Mouse (Mus musculus) NIH3T3 (cell line): ENCODE results near the gene Nkpd1.
A peak's percentile ranks its signal among the peaks of the same experiment; 100 is the strongest.

ENCODE experiments used
- DNase-seq: peaks from one replicate; pipeline ENCODE4 v3.0.0-alpha.2; 2012; ENCODE audit warnings: low read depth

The Nkpd1 gene

GRCm38 (mm10) chr7:19517652-19518365 lies at the start of gene Nkpd1:
Gene Nkpd1, plus strand, starts transcription at chr7:19517838.
- DNase-seq = peak; percentile 43

- no peak for DNase-seq
These were observed 49.4 kb upstream of the Nkpd1 start for GRCm38 (mm10) chr7:19468279-19468678.

- DNase-seq = no peak
These were observed 48.2 kb upstream of the Nkpd1 start for GRCm38 (mm10) chr7:19469404-19469803.

- no peak for DNase-seq
These were observed 47.3 kb upstream of the Nkpd1 start for GRCm38 (mm10) chr7:19470308-19470707.

GRCm38 (mm10) chr7:19472403-19472802 lies 45.2 kb upstream of the Nkpd1 start:
- DNase-seq = no peak

GRCm38 (mm10) chr7:19473875-19474443 lies 43.7 kb upstream of the Nkpd1 start:
- no peak for DNase-seq

- DNase-seq = peak; percentile 36
These were observed 40.6 kb upstream of the Nkpd1 start for GRCm38 (mm10) chr7:19477084-19477483.

GRCm38 (mm10) chr7:19477624-19478384 lies 39.8 kb upstream of the Nkpd1 start:
- DNase-seq = peak; percentile 45

- DNase-seq = peak; percentile 53
These were observed 34.4 kb upstream of the Nkpd1 start for GRCm38 (mm10) chr7:19483281-19483680.

GRCm38 (mm10) chr7:19485488-19485887 lies 32.1 kb upstream of the Nkpd1 start:
- no peak for DNase-seq

- no peak for DNase-seq
These were observed 31.1 kb upstream of the Nkpd1 start for GRCm38 (mm10) chr7:19486549-19486948.

GRCm38 (mm10) chr7:19489525-19489924 lies 28.1 kb upstream of the Nkpd1 start:
- DNase-seq = no peak

GRCm38 (mm10) chr7:19491731-19492130 lies 25.9 kb upstream of the Nkpd1 start:
- DNase-seq = no peak

- no peak for DNase-seq
These were observed 22.7 kb upstream of the Nkpd1 start for GRCm38 (mm10) chr7:19494751-19495474.

- DNase-seq = peak; percentile 26
These were observed 22.0 kb upstream of the Nkpd1 start for GRCm38 (mm10) chr7:19495521-19496213.

- DNase-seq = no peak
These were observed 21.5 kb upstream of the Nkpd1 start for GRCm38 (mm10) chr7:19496214-19496555.

GRCm38 (mm10) chr7:19498326-19498725 lies 19.3 kb upstream of the Nkpd1 start:
- DNase-seq = no peak

GRCm38 (mm10) chr7:19500420-19501363 lies 16.9 kb upstream of the Nkpd1 start:
- DNase-seq = no peak

GRCm38 (mm10) chr7:19501658-19502057 lies 16.0 kb upstream of the Nkpd1 start:
- DNase-seq = no peak

GRCm38 (mm10) chr7:19503481-19504068 lies 14.1 kb upstream of the Nkpd1 start:
- peak; percentile 81 for DNase-seq
